Mouse (Mus musculus) embryonic facial prominence, embryonic 10.5 days (tissue): ENCODE measurements around the gene Aacs. TPM values are rescaled to one million over a fixed set of nuclear protein-coding genes. Genes with fewer than 3 reads are reported as not detected.

Experiments used
- DNase-seq: peaks from one replicate; pipeline ENCODE4 v3.0.0-alpha.2; 2017; ENCODE audit warnings: low spot score
- H3K27ac ChIP-seq: fragments of 300-500 bp; sonication (generic); replicated peaks from 2 replicates; pipeline ENCODE4 v1.5.1; 2016; ENCODE audit warnings: mild to moderate bottlenecking
- H3K27me3 ChIP-seq: fragments of 300-500 bp; sonication (generic); replicated peaks from 2 replicates; pipeline ENCODE4 v1.6.1; 2016; ENCODE audit warnings: low read depth, mild to moderate bottlenecking; ENCODE audit not compliant: poor library complexity, severe bottlenecking
- H3K36me3 ChIP-seq: fragments of 300-500 bp; sonication (generic); replicated peaks from 2 replicates; pipeline ENCODE4 v1.6.1; 2016; ENCODE audit warnings: mild to moderate bottlenecking, moderate library complexity
- H3K4me1 ChIP-seq: fragments of 300-500 bp; sonication (generic); 2 replicates; pipeline ENCODE4 v1.6.1; 2016
- H3K4me3 ChIP-seq: fragments of 300-500 bp; sonication (generic); 2 replicates; pipeline ENCODE4 v1.5.1; 2016; ENCODE audit warnings: mild to moderate bottlenecking, moderate library complexity
- H3K9me3 ChIP-seq: fragments of 300-500 bp; sonication (generic); 2 replicates; pipeline ENCODE4 v1.6.1; 2016; ENCODE audit warnings: mild to moderate bottlenecking
- WGBS: fragments of 180-500 bp; shearing (Covaris S2); methylation state at CpG from one replicate; pipeline ENCODE4 v1.1.7; 2016; 5-methylcytosine and 5-hydroxymethylcytosine counted together
- polyA plus RNA-seq: library from polyadenylated mRNA; unstranded; fragments of >200 nt; fragmentation: Nextera tagmentation; extraction: Ambion mirVana; gene quantifications from 2 replicates; pipeline ENCODE4 v1.2.1, GENCODE M21; 2016

Gene Aacs
- polyA plus RNA-seq, 1 experiment from 2014 or later: 51.2 TPM

DNA sequence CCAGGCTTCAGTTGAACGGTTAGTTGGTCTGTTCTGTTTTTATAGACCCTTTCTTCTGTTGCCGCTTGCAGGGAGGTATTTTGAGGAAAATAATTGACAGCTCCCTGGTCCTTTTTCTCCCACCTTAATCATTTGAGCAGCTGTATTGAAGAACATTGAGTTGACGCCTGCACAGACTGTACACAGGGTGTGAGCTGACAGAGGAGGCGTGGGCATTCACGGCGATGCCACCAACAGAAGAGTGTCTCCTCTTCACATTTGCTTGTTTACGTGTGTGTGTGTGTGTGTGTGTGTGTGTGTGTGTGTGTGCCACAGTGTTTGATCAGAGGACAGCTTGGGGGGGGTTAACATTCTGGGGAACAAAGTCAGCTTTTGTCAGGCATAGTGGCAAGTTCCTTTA, 29.3 kb upstream of the Aacs start:
- DNase-seq: no peak
- peaks cover 16% of the 10 kb centered on the region for H3K4me1 ChIP-seq
- WGBS: 84% methylated on average over 7 of the region's 7 CpGs
- no peaks in the 10 kb centered on the region for H3K9me3 ChIP-seq
- H3K4me3 ChIP-seq: no peak overlapping the region
- peaks cover 56% of the 10 kb centered on the region for H3K36me3 ChIP-seq
- H3K27ac ChIP-seq: no peak overlapping the region
- H3K27me3 ChIP-seq: no peaks in the 10 kb centered on the region

DNA sequence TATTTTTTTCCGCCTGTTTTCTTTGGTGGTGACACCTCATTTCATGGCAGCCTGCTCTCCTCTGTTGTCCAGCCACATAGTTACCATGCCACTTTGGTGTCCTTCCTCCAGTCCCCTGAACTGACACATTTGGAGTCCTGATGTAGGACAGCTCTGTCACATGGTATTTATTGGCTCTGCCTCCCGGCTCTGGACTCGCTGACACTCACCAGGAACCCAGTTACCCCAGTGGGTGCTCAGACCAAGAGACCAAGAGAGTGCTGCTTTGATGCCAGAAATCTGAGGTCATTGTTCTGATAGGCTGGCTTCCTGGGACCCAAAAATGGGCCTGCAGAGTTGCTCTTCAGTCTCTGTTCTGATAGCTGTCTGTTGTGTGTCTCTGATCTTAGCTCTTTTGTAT, 27.6 kb upstream of the Aacs start:
- peaks cover 73% of the 10 kb centered on the region for H3K36me3 ChIP-seq
- H3K27ac ChIP-seq: no peak overlapping the region
- H3K4me3 ChIP-seq: no peak overlapping the region
- WGBS: 93% methylated on average over 3 of the region's 3 CpGs
- no peak for DNase-seq
- H3K27me3 ChIP-seq: no peaks in the 10 kb centered on the region
- peaks cover 6% of the 10 kb centered on the region for H3K4me1 ChIP-seq
- H3K9me3 ChIP-seq: no peaks in the 10 kb centered on the region

GRCm38 (mm10) chr5:125448631-125449030, 27.0 kb upstream of the Aacs start:
- no peaks in the 10 kb centered on the region for H3K27me3 ChIP-seq
- H3K36me3 ChIP-seq: peaks cover 73% of the 10 kb centered on the region
- H3K27ac ChIP-seq: no peak overlapping the region
- WGBS: 93% methylated on average over 4 of the region's 4 CpGs
- H3K9me3 ChIP-seq: no peaks in the 10 kb centered on the region
- no peak for DNase-seq
- no peak overlapping the region for H3K4me3 ChIP-seq
- peaks cover 3% of the 10 kb centered on the region; the same call in 1 of the 2 replicates for H3K4me1 ChIP-seq

GRCm38 (mm10) chr5:125449306-125449705, 26.3 kb upstream of the Aacs start:
- WGBS: 84% methylated on average over 5 of the region's 5 CpGs
- no peak overlapping the region for H3K27ac ChIP-seq
- no peaks in the 10 kb centered on the region for H3K27me3 ChIP-seq
- H3K9me3 ChIP-seq: no peaks in the 10 kb centered on the region
- no peaks in the 10 kb centered on the region for H3K4me1 ChIP-seq
- peaks cover 73% of the 10 kb centered on the region for H3K36me3 ChIP-seq
- no peak overlapping the region for H3K4me3 ChIP-seq
- no peak for DNase-seq

GRCm38 (mm10) chr5:125452573-125452972, 23.0 kb upstream of the Aacs start:
- Histone ChIP-seq H3K4me1 (no peaks in the 10 kb centered on the region), H3K4me3 (no peak overlapping the region), H3K27me3 (no peaks in the 10 kb centered on the region), H3K36me3 (peaks cover 79% of the 10 kb centered on the region), H3K27ac (no peak overlapping the region), H3K9me3 (no peaks in the 10 kb centered on the region)
- 93% methylated on average over 9 of the region's 9 CpGs for WGBS
- no peak for DNase-seq

- no peaks in the 10 kb centered on the region for H3K27me3 ChIP-seq
- H3K4me3 ChIP-seq: no peak overlapping the region
- H3K27ac ChIP-seq: no peak overlapping the region
- no peaks in the 10 kb centered on the region for H3K9me3 ChIP-seq
- DNase-seq: no peak
- peaks cover 78% of the 10 kb centered on the region for H3K36me3 ChIP-seq
- 95% methylated on average over 6 of the region's 6 CpGs for WGBS
- H3K4me1 ChIP-seq: no peaks in the 10 kb centered on the region
Measured at GRCm38 (mm10) chr5:125456100-125456499, 19.5 kb upstream of the Aacs start.

DNA sequence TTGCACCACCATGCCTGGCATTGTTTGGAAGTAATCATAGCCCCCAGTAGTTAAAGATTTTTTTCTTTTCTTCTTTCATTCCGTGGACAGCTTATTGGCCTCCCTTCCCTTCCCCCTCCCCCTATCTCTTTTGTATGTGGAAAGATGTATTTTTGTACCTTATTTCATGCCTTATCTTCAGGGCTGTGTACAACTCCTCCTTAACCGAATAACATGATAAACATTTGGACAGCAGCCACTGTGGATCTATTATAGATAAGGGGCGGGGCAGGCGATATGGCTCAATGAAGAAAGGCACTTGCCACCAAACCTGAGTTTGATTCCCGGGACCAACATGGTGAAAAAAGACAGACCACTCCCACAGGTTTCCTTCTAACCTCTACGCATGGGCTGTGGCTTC, 18.1 kb upstream of the Aacs start:
- DNase-seq: no peak
- H3K27ac ChIP-seq: no peak overlapping the region
- no peaks in the 10 kb centered on the region for H3K27me3 ChIP-seq
- WGBS: 91% methylated on average over 6 of the region's 6 CpGs
- no peak overlapping the region for H3K4me3 ChIP-seq
- peaks cover 64% of the 10 kb centered on the region for H3K36me3 ChIP-seq
- H3K4me1 ChIP-seq: no peaks in the 10 kb centered on the region
- no peaks in the 10 kb centered on the region for H3K9me3 ChIP-seq

DNA sequence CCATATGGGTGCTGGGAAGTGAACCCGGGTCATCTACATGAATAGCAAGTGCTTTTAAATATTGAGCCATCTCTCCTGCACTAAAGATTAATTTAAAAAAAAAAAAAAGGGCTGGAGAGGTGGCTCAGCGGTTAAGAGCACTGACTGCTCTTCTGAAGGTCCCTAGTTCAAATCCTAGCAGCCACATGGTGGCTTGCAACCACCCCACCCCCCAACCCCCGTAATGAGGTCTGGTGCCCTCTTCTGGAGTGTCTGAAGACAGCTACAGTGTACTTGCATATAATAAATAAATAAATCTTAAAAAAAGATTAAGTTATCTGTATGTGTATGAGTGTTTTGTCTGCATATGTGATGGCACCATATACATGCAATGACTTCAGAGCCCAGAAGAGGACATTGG, 15.0 kb upstream of the Aacs start:
- Histone ChIP-seq H3K27me3 (no peaks in the 10 kb centered on the region), H3K36me3 (peaks cover 33% of the 10 kb centered on the region), H3K27ac (no peak overlapping the region), H3K4me3 (no peak overlapping the region), H3K4me1 (peaks cover 6% of the 10 kb centered on the region), H3K9me3 (no peaks in the 10 kb centered on the region)
- WGBS: 85% methylated on average over 3 of the region's 3 CpGs
- DNase-seq: no peak

DNA sequence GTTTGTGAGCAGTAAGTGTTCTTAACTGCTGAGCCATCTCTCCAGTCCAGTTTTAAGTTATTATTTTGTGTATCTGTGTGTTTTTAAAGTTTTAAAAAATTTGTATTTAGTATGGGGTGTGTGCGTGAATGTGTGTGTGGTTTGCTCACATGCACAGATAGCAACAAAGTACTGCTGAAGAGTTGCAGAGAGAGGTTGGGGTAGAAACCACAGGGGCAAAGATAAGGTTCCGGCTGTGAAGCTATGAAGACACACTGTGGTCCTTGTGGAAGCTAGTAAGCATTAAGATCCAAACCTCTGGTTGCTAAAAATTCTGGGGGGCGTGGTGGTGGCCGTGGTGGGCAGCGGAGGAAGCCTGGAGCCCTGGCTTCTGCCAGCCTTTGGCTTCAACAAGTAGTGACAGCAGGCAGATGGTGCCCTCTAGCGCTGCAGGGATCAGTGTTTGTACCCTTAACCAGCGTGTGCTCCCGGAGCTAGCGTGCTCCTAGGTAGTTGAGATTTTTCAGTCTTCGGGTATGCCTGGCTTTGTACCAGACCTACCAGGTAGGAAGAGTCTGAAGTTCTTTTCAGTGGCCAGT, 13.7 kb upstream of the Aacs start:
- peaks cover 20% of the 10 kb centered on the region for H3K36me3 ChIP-seq
- H3K27me3 ChIP-seq: no peaks in the 10 kb centered on the region
- H3K4me1 ChIP-seq: peaks cover 6% of the 10 kb centered on the region
- WGBS: 58% methylated on average over 10 of the region's 10 CpGs
- DNase-seq: no peak
- no peak overlapping the region for H3K27ac ChIP-seq
- no peaks in the 10 kb centered on the region for H3K9me3 ChIP-seq
- no peak overlapping the region for H3K4me3 ChIP-seq

DNA sequence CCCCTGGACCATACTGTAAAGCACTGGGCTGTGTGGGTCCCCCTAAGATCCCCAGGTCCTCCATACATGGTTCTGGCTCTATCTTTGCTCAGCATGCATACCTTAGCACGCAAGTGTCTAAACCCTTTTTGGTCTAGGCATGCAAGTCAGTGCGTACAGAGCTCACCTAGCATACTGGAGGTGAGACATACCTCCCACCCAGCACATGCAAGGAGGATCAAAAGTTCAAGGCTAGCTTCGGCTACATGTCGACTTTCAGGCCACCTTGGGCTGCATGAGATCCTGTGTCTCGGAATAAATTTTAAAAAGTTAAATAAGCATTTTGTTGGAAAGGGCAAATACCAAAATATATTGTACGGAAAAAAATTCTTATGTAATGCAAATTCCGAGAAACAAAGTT, 10.4 kb upstream of the Aacs start:
- Histone ChIP-seq H3K4me1 (peaks cover 6% of the 10 kb centered on the region), H3K27me3 (no peaks in the 10 kb centered on the region), H3K4me3 (peak overlapping the region; percentile 47), H3K36me3 (no peaks in the 10 kb centered on the region), H3K9me3 (no peaks in the 10 kb centered on the region), H3K27ac (peak overlapping the region; percentile 30)
- 46% methylated on average over 7 of the region's 7 CpGs for WGBS
- no peak for DNase-seq

DNA sequence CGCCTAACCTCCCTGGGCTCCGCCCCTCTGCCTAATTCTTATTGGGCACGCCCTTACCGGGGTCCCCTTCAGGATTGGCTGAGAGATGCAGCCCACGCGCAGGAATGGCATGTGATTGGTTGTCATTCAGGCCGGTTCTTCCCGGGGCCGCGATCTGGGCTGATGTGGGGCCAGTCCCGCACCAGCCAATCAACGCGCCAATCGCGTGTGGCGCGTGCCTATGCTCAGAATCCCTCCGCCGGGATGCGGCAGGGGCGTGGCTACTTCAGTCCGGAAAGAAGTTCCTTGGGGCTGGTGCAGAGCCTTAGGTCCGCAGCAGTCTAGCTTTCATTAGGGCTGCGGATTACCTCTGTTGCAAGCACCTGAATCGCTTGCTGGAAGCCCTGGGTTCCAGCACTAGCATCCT, 9.9 kb upstream of the Aacs start:
- no peaks in the 10 kb centered on the region for H3K9me3 ChIP-seq
- H3K36me3 ChIP-seq: no peaks in the 10 kb centered on the region
- under 1% methylated on average over 25 of the region's 25 CpGs for WGBS
- no peaks in the 10 kb centered on the region for H3K27me3 ChIP-seq
- peak overlapping the region; percentile 47 for H3K4me3 ChIP-seq
- peaks cover 6% of the 10 kb centered on the region for H3K4me1 ChIP-seq
- H3K27ac ChIP-seq: peak overlapping the region; percentile 70
- DNase-seq: peak; percentile 99

DNA sequence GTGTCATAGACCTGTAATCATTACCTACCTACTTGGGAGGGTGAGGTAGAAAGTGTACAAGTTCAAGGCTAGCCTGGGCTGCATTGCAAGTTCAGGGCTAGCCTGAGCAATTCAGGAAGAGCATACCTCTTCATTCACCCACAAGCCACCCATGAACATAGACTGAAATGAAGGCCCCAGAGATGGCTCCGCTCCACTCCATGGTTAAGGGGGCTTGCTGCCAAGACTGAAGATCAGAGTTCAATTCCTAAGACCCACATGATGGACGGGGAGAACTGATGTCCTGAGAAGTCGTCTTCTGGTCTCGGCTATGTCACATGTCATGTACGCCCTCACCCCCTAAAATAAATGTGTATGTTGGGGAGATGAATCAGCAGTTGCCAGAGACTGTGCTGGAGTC, 9.1 kb upstream of the Aacs start:
- peaks cover 6% of the 10 kb centered on the region for H3K4me1 ChIP-seq
- H3K27ac ChIP-seq: peak overlapping the region; percentile 70; the same call in 1 of the 2 replicates
- H3K9me3 ChIP-seq: no peaks in the 10 kb centered on the region
- 91% methylated on average over 5 of the region's 5 CpGs for WGBS
- H3K4me3 ChIP-seq: 0 out of 2 replicates have a peak overlapping the region, but pooled peaks have one; percentile 47
- DNase-seq: no peak
- no peaks in the 10 kb centered on the region for H3K27me3 ChIP-seq
- no peaks in the 10 kb centered on the region for H3K36me3 ChIP-seq

DNA sequence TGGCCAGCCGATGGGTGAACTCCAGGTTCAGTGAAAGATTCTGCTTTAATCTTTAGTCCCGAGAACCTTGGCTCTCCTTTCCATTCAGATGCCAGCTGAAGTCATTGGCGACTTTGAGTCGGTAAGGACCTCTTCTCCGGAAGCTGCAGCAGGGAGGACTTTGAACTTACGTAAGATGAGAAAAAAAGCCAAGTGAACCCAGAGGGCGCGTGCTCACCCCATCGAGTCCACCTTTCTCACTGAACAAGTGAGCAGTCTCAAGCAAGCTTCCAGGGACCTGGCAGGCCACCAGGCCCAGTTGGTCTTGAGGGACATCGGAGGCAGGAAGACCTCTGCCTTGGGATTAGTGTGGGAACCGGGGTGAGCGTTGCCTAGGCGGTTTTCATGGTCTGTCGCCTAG, 8.4 kb upstream of the Aacs start:
- Histone ChIP-seq H3K36me3 (no peaks in the 10 kb centered on the region), H3K4me3 (no peak overlapping the region), H3K9me3 (no peaks in the 10 kb centered on the region), H3K4me1 (peaks cover 6% of the 10 kb centered on the region), H3K27me3 (no peaks in the 10 kb centered on the region), H3K27ac (no peak overlapping the region)
- WGBS: 88% methylated on average over 14 of the region's 14 CpGs
- DNase-seq: no peak
